Mouse (Mus musculus): Measurements from ENCODE around the gene Elovl6.
A peak's percentile ranks its signal among the peaks of the same experiment; 100 is the strongest.

Gene Elovl6

GRCm38 (mm10) chr3:129568506-129568905 lies 36.4 kb downstream of the Elovl6 start:
- no peak for DNase-seq

GRCm38 (mm10) chr3:129570989-129571388 lies 38.8 kb downstream of the Elovl6 start:
- no peak for DNase-seq

- no peak for DNase-seq
Measured at GRCm38 (mm10) chr3:129571642-129572041, 39.5 kb downstream of the Elovl6 start.

- no peak for DNase-seq
Measured at GRCm38 (mm10) chr3:129572959-129573358, 40.8 kb downstream of the Elovl6 start.

GRCm38 (mm10) chr3:129573609-129574008 lies 41.5 kb downstream of the Elovl6 start:
- no peak for DNase-seq

GRCm38 (mm10) chr3:129575086-129575485 lies 42.9 kb downstream of the Elovl6 start:
- DNase-seq = no peak

GRCm38 (mm10) chr3:129576522-129576921 lies 44.4 kb downstream of the Elovl6 start:
- no peak for DNase-seq

- DNase-seq = no peak
Measured at GRCm38 (mm10) chr3:129578741-129579475, 46.8 kb downstream of the Elovl6 start.

GRCm38 (mm10) chr3:129581024-129581423 lies 48.9 kb downstream of the Elovl6 start:
- DNase-seq = no peak

GRCm38 (mm10) chr3:129582449-129582848 lies 50.3 kb downstream of the Elovl6 start:
- DNase-seq = no peak

GRCm38 (mm10) chr3:129583290-129583689 lies 51.1 kb downstream of the Elovl6 start:
- DNase-seq = no peak

GRCm38 (mm10) chr3:129587916-129588315 lies 55.8 kb downstream of the Elovl6 start:
- DNase-seq = no peak

- no peak for DNase-seq
Measured at GRCm38 (mm10) chr3:129588753-129589152, 56.6 kb downstream of the Elovl6 start.

GRCm38 (mm10) chr3:129589705-129590104 lies 57.5 kb downstream of the Elovl6 start:
- no peak for DNase-seq

GRCm38 (mm10) chr3:129590548-129591226 lies 58.5 kb downstream of the Elovl6 start:
- DNase-seq = peak; percentile 81

- DNase-seq = no peak
Measured at GRCm38 (mm10) chr3:129591251-129591650, 59.1 kb downstream of the Elovl6 start.

GRCm38 (mm10) chr3:129591761-129592160 lies 59.6 kb downstream of the Elovl6 start:
- DNase-seq = no peak

GRCm38 (mm10) chr3:129593001-129593400 lies 60.8 kb downstream of the Elovl6 start:
- no peak for DNase-seq

- DNase-seq = no peak
Measured at GRCm38 (mm10) chr3:129593735-129594134, 61.6 kb downstream of the Elovl6 start.

- no peak for DNase-seq
Measured at GRCm38 (mm10) chr3:129596098-129596497, 63.9 kb downstream of the Elovl6 start.

- peak; percentile 53 for DNase-seq
Measured at GRCm38 (mm10) chr3:129602289-129602688, 70.1 kb downstream of the Elovl6 start.

- DNase-seq = no peak
Measured at GRCm38 (mm10) chr3:129605487-129605886, 73.3 kb downstream of the Elovl6 start.

GRCm38 (mm10) chr3:129605934-129606333 lies 73.8 kb downstream of the Elovl6 start:
- DNase-seq = no peak

- DNase-seq = no peak
Measured at GRCm38 (mm10) chr3:129611626-129612025, 79.5 kb downstream of the Elovl6 start.
